Mouse (Mus musculus) forebrain, embryonic 13.5 days (tissue): ENCODE data around the gene Tmem274. TPM values are rescaled to one million over a fixed set of nuclear protein-coding genes. Genes with fewer than 3 reads are reported as not detected.

Source experiments
- ATAC-seq: fragments of 200-750 bp; cut with Nextera tagmentation; 2 replicates; pipeline ENCODE4 v1.8.0; 2017
- H3K27ac ChIP-seq: fragments of 300-500 bp; sonication (generic); 2 replicates; pipeline ENCODE4 v1.5.1; 2015; ENCODE audit warnings: inconsistent platforms, mild to moderate bottlenecking, moderate library complexity
- H3K27me3 ChIP-seq: fragments of 300-500 bp; sonication (generic); 2 replicates; pipeline ENCODE4 v1.6.1; 2015; ENCODE audit warnings: mild to moderate bottlenecking, inconsistent platforms
- H3K36me3 ChIP-seq: fragments of 300-500 bp; sonication (generic); 2 replicates; pipeline ENCODE4 v1.6.1; 2015; ENCODE audit warnings: mild to moderate bottlenecking, inconsistent platforms; ENCODE audit not compliant: poor library complexity, severe bottlenecking
- H3K4me1 ChIP-seq: fragments of 300-500 bp; sonication (generic); 2 replicates; pipeline ENCODE4 v1.6.1; 2015; ENCODE audit warnings: inconsistent platforms
- H3K4me2 ChIP-seq: fragments of 300-500 bp; sonication (generic); 2 replicates; pipeline ENCODE4 v1.6.1; 2015; ENCODE audit warnings: inconsistent platforms, mild to moderate bottlenecking, moderate library complexity
- H3K4me3 ChIP-seq: fragments of 300-500 bp; sonication (generic); 2 replicates; pipeline ENCODE4 v1.5.1; 2015; ENCODE audit warnings: mild to moderate bottlenecking, inconsistent platforms
- H3K9ac ChIP-seq: fragments of 300-500 bp; sonication (generic); 2 replicates; pipeline ENCODE4 v1.6.1; 2015; ENCODE audit warnings: mild to moderate bottlenecking, inconsistent platforms
- H3K9me3 ChIP-seq: fragments of 300-500 bp; sonication (generic); replicated peaks from 2 replicates; pipeline ENCODE4 v1.6.1; 2016; ENCODE audit warnings: inconsistent platforms
- WGBS: fragments of 180-500 bp; shearing (Covaris S2); methylation state at CpG from one replicate; pipeline ENCODE4 v1.1.7; 2015; 5-methylcytosine and 5-hydroxymethylcytosine counted together
- polyA plus RNA-seq: library from polyadenylated mRNA; unstranded; fragments of >200 nt; fragmentation: Nextera tagmentation; extraction: Ambion mirVana; gene quantifications from 2 replicates; pipeline ENCODE4 v1.2.1, GENCODE M21; 2015

The Tmem274 gene
- polyA plus RNA-seq, 1 experiment from 2014 or later = 0.28 TPM

GRCm38 (mm10) chr4:149485053-149485824, 8.1 kb downstream of the Tmem274 start, which contains the start of the genes Nmnat1 and Lzic:
Gene Nmnat1, minus strand, starts transcription at chr4:149485202.
Gene Lzic, plus strand, starts transcription at chr4:149485229.
- peak within 1 kb of the TSS; percentile 58 for H3K27ac ChIP-seq

GRCm38 (mm10) chr4:149485825-149486206, 8.6 kb downstream of the Tmem274 start:
- ATAC-seq = peak; percentile 6; the same call in 1 of the 2 replicates
- Histone ChIP-seq H3K4me3 (peak overlapping the region; percentile 76), H3K36me3 (peaks cover 36% of the 10 kb centered on the region), H3K27ac (peak overlapping the region; percentile 55; the same call in 1 of the 2 replicates), H3K9ac (peak overlapping the region; percentile 82), H3K27me3 (no peaks in the 10 kb centered on the region), H3K4me1 (peaks cover 24% of the 10 kb centered on the region), H3K9me3 (no peaks in the 10 kb centered on the region), H3K4me2 (peak overlapping the region; percentile 78)
- 2% methylated on average over 10 of the region's 10 CpGs for WGBS

More at GRCm38 (mm10) chr4:149485053-149485824, 8.1 kb downstream of the Tmem274 start, which contains the start of the genes Nmnat1 and Lzic:
- peak; percentile 99 for ATAC-seq
- no peaks in the 10 kb centered on the region for H3K9me3 ChIP-seq
- H3K36me3 ChIP-seq = peaks cover 33% of the 10 kb centered on the region
- H3K4me2 ChIP-seq = peak within 1 kb of the TSS; percentile 78
- peak within 1 kb of the TSS; percentile 82 for H3K9ac ChIP-seq
- H3K27me3 ChIP-seq = no peaks in the 10 kb centered on the region
- peak within 1 kb of the TSS; percentile 76 for H3K4me3 ChIP-seq
- under 1% methylated on average over 59 of the region's 60 CpGs for WGBS
- peaks cover 24% of the 10 kb centered on the region for H3K4me1 ChIP-seq

GRCm38 (mm10) chr4:149487729-149488128, 10.6 kb downstream of the Tmem274 start:
- H3K27me3 ChIP-seq = no peaks in the 10 kb centered on the region
- H3K4me1 ChIP-seq = peaks cover 24% of the 10 kb centered on the region
- WGBS = 94% methylated on average over 12 of the region's 12 CpGs
- no peaks in the 10 kb centered on the region for H3K9me3 ChIP-seq
- ATAC-seq = no peak
- no peak overlapping the region for H3K4me3 ChIP-seq
- peaks cover 50% of the 10 kb centered on the region for H3K36me3 ChIP-seq
- no peak overlapping the region for H3K9ac ChIP-seq
- no peak overlapping the region for H3K4me2 ChIP-seq
- no peak overlapping the region for H3K27ac ChIP-seq

GRCm38 (mm10) chr4:149489415-149490240, 12.4 kb downstream of the Tmem274 start:
- no peak overlapping the region for H3K9ac ChIP-seq
- H3K27ac ChIP-seq = no peak overlapping the region
- H3K27me3 ChIP-seq = no peaks in the 10 kb centered on the region
- H3K9me3 ChIP-seq = no peaks in the 10 kb centered on the region
- WGBS = 94% methylated on average over 14 of the region's 14 CpGs
- H3K4me1 ChIP-seq = peaks cover 15% of the 10 kb centered on the region
- H3K4me3 ChIP-seq = no peak overlapping the region
- H3K36me3 ChIP-seq = peaks cover 68% of the 10 kb centered on the region
- ATAC-seq = no peak
- H3K4me2 ChIP-seq = no peak overlapping the region

- ATAC-seq = no peak
- H3K4me3 ChIP-seq = no peak overlapping the region
- peaks cover 80% of the 10 kb centered on the region for H3K36me3 ChIP-seq
- H3K9ac ChIP-seq = no peak overlapping the region
- H3K4me1 ChIP-seq = peaks cover 16% of the 10 kb centered on the region
- H3K9me3 ChIP-seq = no peaks in the 10 kb centered on the region
- H3K27ac ChIP-seq = no peak overlapping the region
- no peaks in the 10 kb centered on the region for H3K27me3 ChIP-seq
- H3K4me2 ChIP-seq = no peak overlapping the region
- WGBS = 97% methylated on average over 3 of the region's 3 CpGs
Observed at GRCm38 (mm10) chr4:149491151-149491550, 14.0 kb downstream of the Tmem274 start.

GRCm38 (mm10) chr4:149496612-149497011, 19.4 kb downstream of the Tmem274 start:
- Histone ChIP-seq H3K27ac (no peak overlapping the region), H3K4me3 (no peak overlapping the region), H3K27me3 (no peaks in the 10 kb centered on the region), H3K9ac (no peak overlapping the region; the same call in 1 of the 2 replicates), H3K4me2 (no peak overlapping the region), H3K36me3 (peaks cover 83% of the 10 kb centered on the region), H3K9me3 (no peaks in the 10 kb centered on the region), H3K4me1 (peaks cover 12% of the 10 kb centered on the region)
- ATAC-seq = peak; percentile 51; the same call in 1 of the 2 replicates
- 10% methylated on average over 2 of the region's 2 CpGs for WGBS

- ATAC-seq = no peak
Observed at GRCm38 (mm10) chr4:149498901-149499300, 21.7 kb downstream of the Tmem274 start.

GRCm38 (mm10) chr4:149499790-149500189, 22.6 kb downstream of the Tmem274 start:
- no peak overlapping the region for H3K27ac ChIP-seq
- no peak overlapping the region for H3K4me2 ChIP-seq
- H3K36me3 ChIP-seq = peaks cover 67% of the 10 kb centered on the region
- H3K27me3 ChIP-seq = no peaks in the 10 kb centered on the region
- no peak overlapping the region for H3K4me3 ChIP-seq
- H3K4me1 ChIP-seq = peaks cover 21% of the 10 kb centered on the region
- no peaks in the 10 kb centered on the region for H3K9me3 ChIP-seq
- H3K9ac ChIP-seq = no peak overlapping the region
- 64% methylated on average over 5 of the region's 5 CpGs for WGBS
- ATAC-seq = no peak

More at GRCm38 (mm10) chr4:149498901-149499300, 21.7 kb downstream of the Tmem274 start:
- H3K36me3 ChIP-seq = peaks cover 76% of the 10 kb centered on the region
- H3K4me1 ChIP-seq = peaks cover 12% of the 10 kb centered on the region
- no peak overlapping the region for H3K27ac ChIP-seq
- no peaks in the 10 kb centered on the region for H3K9me3 ChIP-seq
- whole genome bisulfite sequencing = 74% methylated on average over 8 of the region's 8 CpGs
- H3K27me3 ChIP-seq = no peaks in the 10 kb centered on the region
- H3K4me3 ChIP-seq = no peak overlapping the region
- 0 out of 2 replicates have a peak overlapping the region, but pooled peaks have one; percentile 9 for H3K9ac ChIP-seq
- no peak overlapping the region for H3K4me2 ChIP-seq

GRCm38 (mm10) chr4:149504363-149504762, 27.2 kb downstream of the Tmem274 start:
- ATAC-seq = no peak
- Histone ChIP-seq H3K36me3 (peaks cover 28% of the 10 kb centered on the region), H3K9me3 (no peaks in the 10 kb centered on the region), H3K27ac (peak overlapping the region; percentile 74), H3K4me3 (no peak overlapping the region), H3K9ac (no peak overlapping the region), H3K4me2 (no peak overlapping the region), H3K27me3 (no peaks in the 10 kb centered on the region), H3K4me1 (peaks cover 17% of the 10 kb centered on the region)
- WGBS = 49% methylated on average over 5 of the region's 5 CpGs

GRCm38 (mm10) chr4:149504858-149505257, 27.7 kb downstream of the Tmem274 start:
- Histone ChIP-seq H3K4me1 (peaks cover 17% of the 10 kb centered on the region), H3K9ac (no peak overlapping the region), H3K27me3 (no peaks in the 10 kb centered on the region), H3K9me3 (no peaks in the 10 kb centered on the region), H3K27ac (peak overlapping the region; percentile 74), H3K36me3 (peaks cover 23% of the 10 kb centered on the region), H3K4me2 (no peak overlapping the region), H3K4me3 (no peak overlapping the region)
- ATAC-seq = peak; percentile 61
- WGBS = 4% methylated on average over 3 of the region's 3 CpGs

GRCm38 (mm10) chr4:149505261-149505967, 28.2 kb downstream of the Tmem274 start:
- Histone ChIP-seq H3K36me3 (peaks cover 18% of the 10 kb centered on the region), H3K9ac (no peak overlapping the region), H3K4me3 (no peak overlapping the region), H3K9me3 (no peaks in the 10 kb centered on the region), H3K27me3 (no peaks in the 10 kb centered on the region), H3K4me1 (peaks cover 17% of the 10 kb centered on the region), H3K27ac (peak overlapping the region; percentile 36), H3K4me2 (no peak overlapping the region)
- WGBS = 20% methylated on average over 15 of the region's 15 CpGs
- peak; percentile 68 for ATAC-seq
